Comparison of ENCODE assay signal across 24 mouse cellular contexts in the genomic region with DNA sequence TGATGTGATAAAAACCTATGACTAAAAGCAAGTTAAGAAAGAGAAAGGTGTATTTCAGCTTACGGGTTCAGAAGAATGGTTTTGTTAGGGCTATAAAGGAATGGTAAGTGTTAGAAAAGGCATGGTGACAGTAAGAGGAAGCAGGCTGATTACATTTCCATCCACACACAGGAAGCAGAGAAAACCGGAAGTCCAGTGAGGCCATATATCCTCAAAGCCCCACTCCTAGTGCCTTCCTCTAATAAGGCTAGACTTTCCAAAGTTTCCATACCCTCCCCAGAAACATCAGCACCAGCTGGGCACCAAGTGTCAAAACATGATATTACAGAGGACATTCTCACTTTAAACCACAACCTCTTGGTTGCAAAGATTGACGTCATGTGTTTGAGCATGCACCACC.
"Had no signal": no experiment of that assay in that cellular context is flagged by ENCODE, and none has a peak within 500 bp of the region (broad histone marks: within the 10 kb centered on the region; RNA-seq: fewer than 3 reads in every experiment).

No protein-coding gene starts in this region.

- H3K36me3 ChIP-seq: heart, embryonic 13.5 days; heart, embryonic 15.5 days; limb, embryonic 13.5 days; limb, embryonic 15.5 days; liver, embryonic 12.5 days had no signal

- H3K4me3 ChIP-seq: gastrocnemius, adult 2 months; heart, adult 2 months; heart, embryonic 13.5 days; heart, embryonic 15.5 days; layer of hippocampus, adult 2 months; limb, embryonic 13.5 days; limb, embryonic 15.5 days; liver, embryonic 12.5 days had no signal

- H3K27me3 ChIP-seq: heart, embryonic 13.5 days; heart, embryonic 15.5 days; limb, embryonic 13.5 days; limb, embryonic 15.5 days; liver, embryonic 12.5 days had no signal

- H3K4me1 ChIP-seq: limb, embryonic 13.5 days; limb, embryonic 15.5 days; liver, embryonic 12.5 days had no signal

- H3K9ac ChIP-seq: heart, embryonic 13.5 days; heart, embryonic 15.5 days; hindbrain, embryonic 14.5 days; limb, embryonic 13.5 days; limb, embryonic 15.5 days; liver, embryonic 12.5 days; liver, embryonic 14.5 days had no signal

- H3K9me3 ChIP-seq: heart, embryonic 13.5 days; heart, embryonic 15.5 days; limb, embryonic 13.5 days; limb, embryonic 15.5 days; liver, embryonic 12.5 days had no signal

- ATAC-seq: hindbrain, embryonic 16.5 days; inflammation-experienced regulatory T-cells, adult 6 months; liver, embryonic 12.5 days had no signal

- H3K27ac ChIP-seq: gastrocnemius, adult 2 months; heart, adult 2 months; heart, embryonic 13.5 days; heart, embryonic 15.5 days; hindbrain, embryonic 14.5 days; layer of hippocampus, adult 2 months; limb, embryonic 13.5 days; limb, embryonic 15.5 days; liver, embryonic 12.5 days; liver, embryonic 14.5 days had no signal

- DNase-seq: gastrocnemius, adult 2 months; gastrocnemius, postnatal 10 days; gastrocnemius, postnatal 25 days; heart, adult 11 months; heart, adult 2 months; heart, postnatal 14 days; heart, postnatal 36 days; kidney, adult 11 months; kidney, adult 8-10 months; kidney, postnatal 10 days; kidney, postnatal 25 days; kidney, postnatal 4 days; left cerebral cortex, postnatal 4 days had no signal

- H3K4me2 ChIP-seq: heart, embryonic 11.5 days; heart, embryonic 13.5 days; heart, embryonic 15.5 days; hindbrain, embryonic 14.5 days; limb, embryonic 13.5 days; limb, embryonic 15.5 days; liver, embryonic 12.5 days had no signal
